Mouse (Mus musculus) right cerebral cortex, adult 2 months (tissue): ENCODE measurements around the gene Hnrnph1.
A peak's percentile ranks its signal among the peaks of the same experiment; 100 is the strongest.

Experiments
- DNase-seq, 2 experiments: peaks; one replicate each; pipeline ENCODE4 v3.0.0; 2021 to 2022; ENCODE audit warnings: low spot score in 2 of 2

Hnrnph1 gene

GRCm38 (mm10) chr11:50373086-50373485 lies 3.7 kb upstream of the Hnrnph1 start:
- DNase-seq: no peak

GRCm38 (mm10) chr11:50373621-50374020 lies 3.2 kb upstream of the Hnrnph1 start:
- DNase-seq: no peak

GRCm38 (mm10) chr11:50374286-50375015 lies 2.3 kb upstream of the Hnrnph1 start:
- no peak for DNase-seq

- no peak for DNase-seq
Measured at GRCm38 (mm10) chr11:50375421-50375820, 1.4 kb upstream of the Hnrnph1 start.

GRCm38 (mm10) chr11:50376156-50376790 lies 517 bp upstream of the Hnrnph1 start:
- DNase-seq: no peak

GRCm38 (mm10) chr11:50377892-50378684 lies 1.3 kb downstream of the Hnrnph1 start:
- DNase-seq: peak; percentile 73 to 81

- no peak for DNase-seq
Measured at GRCm38 (mm10) chr11:50379023-50379752, 2.4 kb downstream of the Hnrnph1 start.

GRCm38 (mm10) chr11:50381311-50381710 lies 4.5 kb downstream of the Hnrnph1 start:
- no peak for DNase-seq

- DNase-seq: no peak
Measured at GRCm38 (mm10) chr11:50387167-50387679, 10.4 kb downstream of the Hnrnph1 start.

GRCm38 (mm10) chr11:50387697-50388096 lies 10.9 kb downstream of the Hnrnph1 start:
- no peak for DNase-seq

GRCm38 (mm10) chr11:50388217-50388929 lies 11.6 kb downstream of the Hnrnph1 start:
- DNase-seq: no peak

- DNase-seq: no peak
Measured at GRCm38 (mm10) chr11:50389011-50389410, 12.2 kb downstream of the Hnrnph1 start.

- no peak for DNase-seq
Measured at GRCm38 (mm10) chr11:50389616-50390015, 12.8 kb downstream of the Hnrnph1 start.

GRCm38 (mm10) chr11:50391272-50391960 lies 14.6 kb downstream of the Hnrnph1 start:
- DNase-seq: no peak

GRCm38 (mm10) chr11:50393306-50393705 lies 16.5 kb downstream of the Hnrnph1 start:
- no peak for DNase-seq

- no peak for DNase-seq
Measured at GRCm38 (mm10) chr11:50394731-50395130, 17.9 kb downstream of the Hnrnph1 start.

GRCm38 (mm10) chr11:50396766-50397307 lies 20.0 kb downstream of the Hnrnph1 start:
- no peak for DNase-seq

- no peak for DNase-seq
Measured at GRCm38 (mm10) chr11:50397316-50397715, 20.5 kb downstream of the Hnrnph1 start.

GRCm38 (mm10) chr11:50398803-50399202 lies 22.0 kb downstream of the Hnrnph1 start:
- DNase-seq: no peak

GRCm38 (mm10) chr11:50402481-50402880 lies 25.7 kb downstream of the Hnrnph1 start:
- no peak for DNase-seq
